Mouse (Mus musculus) MEL (cell line): ENCODE measurements around the gene Cbr3.

Source experiments
- CTCF ChIP-seq, 3 experiments: IDR thresholded peaks in 2 of 3; conservative IDR thresholded peaks in 1 of 3; 2 replicates each; pipeline ENCODE4 v1.5.1; 2011 to 2012; ENCODE audit warnings: low read length in 3 of 3, low read depth in 2 of 3, mild to moderate bottlenecking in 2 of 3, improper control_type of control experiment in 1 of 3, inconsistent platforms in 1 of 3, mixed read lengths in 1 of 3, moderate library complexity in 1 of 3; ENCODE audit not compliant: control insufficient read depth in 1 of 3, insufficient read depth in 1 of 3, poor library complexity in 1 of 3, severe bottlenecking in 1 of 3
- ELF1 ChIP-seq: IDR thresholded peaks from 2 replicates; pipeline ENCODE4 v1.6.1; 2014; ENCODE audit warnings: low read depth, mild to moderate bottlenecking, inconsistent platforms, low read length, improper control_type of control experiment, moderate library complexity
- EP300 ChIP-seq, 2 experiments: IDR thresholded peaks; 2 replicates each; pipeline ENCODE4 v1.6.1; 2011; ENCODE audit warnings: improper control_type of control experiment in 2 of 2, low read length in 2 of 2, low read depth in 1 of 2, mild to moderate bottlenecking in 1 of 2
- GATA1 ChIP-seq: IDR thresholded peaks from 2 replicates; pipeline ENCODE4 v1.6.1; 2011; ENCODE audit warnings: low read depth, low read length, improper control_type of control experiment
- NELFE ChIP-seq: IDR thresholded peaks from 2 replicates; pipeline ENCODE4 v1.6.1; 2011; ENCODE audit warnings: low read depth, low read length, improper control_type of control experiment
- POLR2A ChIP-seq, 2 experiments: IDR thresholded peaks; 2 replicates each; pipeline ENCODE4 v1.6.1; 2011 to 2012; ENCODE audit warnings: low read length in 2 of 2, mild to moderate bottlenecking in 2 of 2, control low read depth in 1 of 2, improper control_type of control experiment in 1 of 2, low read depth in 1 of 2, moderate library complexity in 1 of 2; ENCODE audit not compliant: control insufficient read depth in 1 of 2, insufficient read depth in 1 of 2, poor library complexity in 1 of 2
- POLR2AphosphoS5 ChIP-seq: IDR thresholded peaks from 2 replicates; pipeline ENCODE4 v1.6.1; 2012; ENCODE audit warnings: low read depth, borderline replicate concordance, mild to moderate bottlenecking, inconsistent platforms, low read length, moderate library complexity, mixed read lengths

GRCm38 (mm10) chr16:93725417-93726144 lies 42.6 kb downstream of the Cbr3 start:
- TF ChIP-seq CTCF (IDR thresholded peaks at IDR 0.05 in 2 of 3, conservative IDR thresholded peaks at IDR 0.05 in 1 of 3; ENCODE audit: control insufficient read depth in 1 of 3, insufficient read depth in 1 of 3, low read depth in 2 of 3, low read length in 3 of 3, poor library complexity in 1 of 3, severe bottlenecking in 1 of 3) (no peak), EP300 (IDR thresholded peaks at IDR 0.05; ENCODE audit: low read depth in 1 of 2, low read length in 2 of 2) (no peak), GATA1 (no peak), POLR2A (IDR thresholded peaks at IDR 0.05; ENCODE audit: control insufficient read depth in 1 of 2, insufficient read depth in 1 of 2, low read depth in 1 of 2, low read length in 2 of 2, poor library complexity in 1 of 2) (no peak), NELFE (no peak), POLR2AphosphoS5 (no peak), ELF1 (no peak)
